Mouse (Mus musculus): ENCODE results near the gene Kif13a.

DNA sequence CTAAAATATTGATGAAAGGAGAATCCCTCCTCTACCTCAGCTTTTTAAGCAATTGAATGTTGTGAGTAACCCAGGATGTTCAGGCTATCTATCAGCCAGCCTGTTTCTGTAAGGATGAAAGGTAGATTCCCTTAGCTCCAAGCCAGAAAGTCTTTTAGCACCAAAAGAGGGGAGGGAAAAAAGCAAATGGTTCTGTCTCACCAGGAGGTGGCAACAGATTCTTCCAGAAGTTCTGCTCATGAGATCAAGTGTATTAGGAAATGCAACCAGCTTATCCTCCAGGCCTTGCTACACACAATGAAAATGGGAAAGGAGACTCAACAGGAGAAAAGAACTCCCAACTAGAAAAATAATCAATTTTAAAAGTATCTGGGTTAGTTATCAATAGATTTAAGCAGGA is 205.3 kb downstream of the Kif13a start:
- TF ChIP-seq GATA1 (IDR thresholded peaks at IDR 0.05; ENCODE audit: low read length): no peak
- TF ChIP-seq TAL1 (IDR thresholded peaks at IDR 0.05; ENCODE audit: low read length): no peak
